Mouse (Mus musculus) heart, postnatal 0 days (tissue): Measurements from ENCODE around the gene 4930516K23Rik.

ENCODE experiments used
- CTCF ChIP-seq: IDR thresholded peaks from 2 replicates; pipeline ENCODE4 v1.5.1; 2016; ENCODE audit warnings: antibody characterized with exemption, control low read depth, low read depth
- EP300 ChIP-seq: IDR thresholded peaks from 2 replicates; pipeline ENCODE4 v1.6.1; 2016; ENCODE audit warnings: antibody characterized with exemption, low read depth

- no peak for TF ChIP-seq CTCF
- TF ChIP-seq EP300, result no peak
Observed at GRCm38 (mm10) chr7:104071769-104072168, 10.5 kb upstream of the 4930516K23Rik start, which contains the start of gene Olfr644.
